Mouse (Mus musculus): ENCODE data around the gene Cntnap2. TPM values are rescaled to one million over a fixed set of nuclear protein-coding genes. Genes with fewer than 3 reads are reported as not detected.

Gene Cntnap2
- total and polyA plus RNA-seq, 3 experiments = 0.30 to 0.79 (median 0.44) TPM

DNA sequence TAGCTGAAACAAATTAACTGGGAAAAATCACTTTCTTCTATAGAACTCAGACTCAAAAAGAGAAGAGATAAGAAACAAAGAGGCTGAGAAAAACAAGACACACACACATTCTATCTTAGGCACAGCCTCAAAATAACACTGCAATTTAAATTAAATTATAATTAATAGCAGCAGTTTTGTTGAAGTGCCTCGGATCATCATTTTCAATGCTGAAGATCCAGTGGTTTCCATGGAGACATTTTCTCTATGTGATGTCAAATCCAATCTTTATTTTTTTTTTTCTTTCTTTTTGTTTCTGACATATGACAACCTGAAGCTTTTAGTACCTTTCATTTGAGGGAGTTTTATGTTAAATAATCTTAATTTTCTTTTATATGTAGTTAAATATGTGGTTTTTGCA, 2228.6 kb downstream of the Cntnap2 start:
- Histone ChIP-seq H3K36me3 (replicated peaks in 1 of 2; ENCODE audit: control insufficient read depth in 1 of 2, insufficient read depth in 1 of 2, low read length in 1 of 2) (no peaks in the 10 kb centered on the region), H3K4me3 (replicated peaks in 1 of 3; ENCODE audit: low read depth in 2 of 3, low read length in 2 of 3, poor library complexity in 1 of 3) (no peak overlapping the region), H3K27me3 (replicated peaks) (no peaks in the 10 kb centered on the region), H3K79me2 (replicated peaks; ENCODE audit: control insufficient read depth, extremely low read depth, insufficient read depth, poor library complexity, severe bottlenecking) (no peaks in the 10 kb centered on the region), H3K4me2 (ENCODE audit: insufficient read depth, low read depth, poor library complexity, severe bottlenecking) (no peak overlapping the region; the same call in 1 of the 2 replicates), H3K9ac (ENCODE audit: insufficient read depth, low read depth) (no peak overlapping the region), H3K27ac (ENCODE audit: insufficient read depth, low read depth) (no peak overlapping the region), H3K4me1 (ENCODE audit: control insufficient read depth in 1 of 2, insufficient read depth in 2 of 2) (peaks cover 0 to 4% of the 10 kb centered on the region in 2 experiments; a peak in 1 of 4 replicates), H3K9me3 (replicated peaks; ENCODE audit: low read length) (no peaks in the 10 kb centered on the region)
- TF ChIP-seq JUND (conservative IDR thresholded peaks at IDR 0.05; ENCODE audit: low read depth, low read length) (no peak), POLR2A (IDR thresholded peaks at IDR 0.05; ENCODE audit: low read depth, low read length) (no peak), ZNF384 (IDR thresholded peaks at IDR 0.05; ENCODE audit: low read depth, low read length) (no peak), ZMIZ1 (IDR thresholded peaks at IDR 0.05; ENCODE audit: low read depth, low read length) (no peak), ETS1 (conservative IDR thresholded peaks at IDR 0.05; ENCODE audit: low read depth, low read length) (no peak), RAD21 (IDR thresholded peaks at IDR 0.05; ENCODE audit: low read depth, low read length) (no peak), HCFC1 (IDR thresholded peaks at IDR 0.05; ENCODE audit: low read depth, low read length) (no peak), CTCF (conservative IDR thresholded peaks at IDR 0.05 in 1 of 2, IDR thresholded peaks at IDR 0.05 in 1 of 2; ENCODE audit: low read depth in 2 of 2, low read length in 2 of 2) (no peak), MEF2A (IDR thresholded peaks at IDR 0.05; ENCODE audit: borderline replicate concordance, low read depth, low read length) (no peak), SMC3 (IDR thresholded peaks at IDR 0.05; ENCODE audit: low read depth, low read length) (no peak), PAX5 (IDR thresholded peaks at IDR 0.05; ENCODE audit: low read length) (no peak), SIN3A (IDR thresholded peaks at IDR 0.05; ENCODE audit: low read length) (no peak), BHLHE40 (IDR thresholded peaks at IDR 0.05; ENCODE audit: low read depth, low read length) (no peak), UBTF (IDR thresholded peaks at IDR 0.05; ENCODE audit: low read depth, low read length) (no peak), POLR2AphosphoS2 (IDR thresholded peaks at IDR 0.05; ENCODE audit: low read depth, low read length) (no peak), NELFE (IDR thresholded peaks at IDR 0.05; ENCODE audit: low read depth, low read length) (no peak)
- no peak for DNase-seq (ENCODE audit: extremely low read depth)
- dilution Hi-C loops (cut with MboI; ENCODE audit: extremely low pct_ligation_motif_present, extremely low pct_unique_long_range_greater_than_20kb, low sequenced_read_pairs) (no loop called here), in situ Hi-C loops (cut with MboI; ENCODE audit: low pct_ligation_motif_present, low pct_unique_long_range_greater_than_20kb, low sequenced_read_pairs) (no loop called here)

GRCm38 (mm10) chr6:47291973-47292372, 2232.8 kb downstream of the Cntnap2 start:
- H3K79me2 ChIP-seq (replicated peaks; ENCODE audit: control insufficient read depth, extremely low read depth, insufficient read depth, poor library complexity, severe bottlenecking) = no peaks in the 10 kb centered on the region
- in situ Hi-C loops (cut with MboI; ENCODE audit: low pct_ligation_motif_present, low pct_unique_long_range_greater_than_20kb, low sequenced_read_pairs) (no loop called here), dilution Hi-C loops (cut with MboI; ENCODE audit: extremely low pct_ligation_motif_present, extremely low pct_unique_long_range_greater_than_20kb, low sequenced_read_pairs) (no loop called here)

More at GRCm38 (mm10) chr6:47291973-47292372, 2232.8 kb downstream of the Cntnap2 start:
- H3K4me3 ChIP-seq (replicated peaks in 1 of 3; ENCODE audit: low read depth in 2 of 3, low read length in 2 of 3, poor library complexity in 1 of 3) = no peak overlapping the region
- DNase-seq (ENCODE audit: extremely low read depth) = no peak
- H3K9me3 ChIP-seq (replicated peaks; ENCODE audit: low read length) = no peaks in the 10 kb centered on the region
- H3K27ac ChIP-seq (ENCODE audit: insufficient read depth, low read depth) = no peak overlapping the region
- TF ChIP-seq USF2 (conservative IDR thresholded peaks at IDR 0.05; ENCODE audit: low read depth, low read length) (no peak), ZMIZ1 (IDR thresholded peaks at IDR 0.05; ENCODE audit: low read depth, low read length) (no peak), JUND (conservative IDR thresholded peaks at IDR 0.05; ENCODE audit: low read depth, low read length) (no peak), MAZ (IDR thresholded peaks at IDR 0.05; ENCODE audit: low read depth, low read length) (no peak), EP300 (IDR thresholded peaks at IDR 0.05; ENCODE audit: low read length) (no peak), UBTF (IDR thresholded peaks at IDR 0.05; ENCODE audit: low read depth, low read length) (no peak), POLR2AphosphoS2 (IDR thresholded peaks at IDR 0.05; ENCODE audit: low read depth, low read length) (no peak), MXI1 (IDR thresholded peaks at IDR 0.05; ENCODE audit: low read depth, low read length) (no peak), TCF12 (IDR thresholded peaks at IDR 0.05; ENCODE audit: low read depth, low read length) (no peak), POLR2A (IDR thresholded peaks at IDR 0.05; ENCODE audit: low read depth, low read length) (no peak), KAT2A (IDR thresholded peaks at IDR 0.05; ENCODE audit: insufficient replicate concordance, low read length) (no peak)
- H3K36me3 ChIP-seq (replicated peaks in 1 of 2; ENCODE audit: control insufficient read depth in 1 of 2, insufficient read depth in 1 of 2, low read length in 1 of 2) = no peaks in the 10 kb centered on the region
- no peak overlapping the region for H3K4me2 ChIP-seq (ENCODE audit: insufficient read depth, low read depth, poor library complexity, severe bottlenecking)
- H3K4me1 ChIP-seq (ENCODE audit: control insufficient read depth in 1 of 2, insufficient read depth in 2 of 2) = peaks cover 0 to 4% of the 10 kb centered on the region in 2 experiments; a peak in 1 of 4 replicates
- no peaks in the 10 kb centered on the region for H3K27me3 ChIP-seq (replicated peaks)
- no peak overlapping the region for H3K9ac ChIP-seq (ENCODE audit: insufficient read depth, low read depth)
